Mouse (Mus musculus) stomach, embryonic 16.5 days (tissue): ENCODE data around the gene Rhox7a. TPM values are rescaled to one million over a fixed set of nuclear protein-coding genes. Genes with fewer than 3 reads are reported as not detected.
"Not testable (repeated sequence)": the region's sequence is repeated elsewhere in the genome, so short reads cannot be mapped to it uniquely, and the experiment has no call there.

Experiments used
- ATAC-seq: fragments of 200-750 bp; cut with Nextera tagmentation; 2 replicates; pipeline ENCODE4 v1.8.0; 2017; ENCODE audit warnings: moderate number of reproducible peaks, moderate TSS enrichment; ENCODE audit not compliant: insufficient read depth, low FRiP score
- H3K27ac ChIP-seq: fragments of 300-500 bp; sonication (generic); 2 replicates; pipeline ENCODE4 v1.5.1; 2014; ENCODE audit warnings: low read length
- H3K27me3 ChIP-seq: fragments of 300-500 bp; sonication (generic); 2 replicates; pipeline ENCODE4 v1.6.1; 2014; ENCODE audit warnings: low read length, control low read depth, mixed read lengths; ENCODE audit not compliant: control insufficient read depth, insufficient read depth
- H3K36me3 ChIP-seq: fragments of 300-500 bp; sonication (generic); 2 replicates; pipeline ENCODE4 v1.6.1; 2014; ENCODE audit warnings: low read length; ENCODE audit not compliant: control insufficient read depth, insufficient read depth
- H3K4me1 ChIP-seq: fragments of 300-500 bp; sonication (generic); 2 replicates; pipeline ENCODE4 v1.6.1; 2014; ENCODE audit warnings: low read length, control low read depth, mixed read lengths; ENCODE audit not compliant: control insufficient read depth, insufficient read depth
- H3K4me2 ChIP-seq: fragments of 300-500 bp; sonication (generic); 2 replicates; pipeline ENCODE4 v1.6.1; 2014; ENCODE audit warnings: low read depth, low read length, mixed read lengths
- H3K4me3 ChIP-seq: fragments of 300-500 bp; sonication (generic); replicated peaks from 2 replicates; pipeline ENCODE4 v1.5.1; 2014; ENCODE audit warnings: mild to moderate bottlenecking, low read length
- H3K9ac ChIP-seq: fragments of 300-500 bp; sonication (generic); 2 replicates; pipeline ENCODE4 v1.6.1; 2014; ENCODE audit warnings: low read length
- H3K9me3 ChIP-seq: fragments of 300-500 bp; sonication (generic); replicated peaks from 2 replicates; pipeline ENCODE4 v1.6.1; 2016; ENCODE audit warnings: low read length, control low read depth; ENCODE audit not compliant: control insufficient read depth
- WGBS: fragments of 180-500 bp; shearing (Covaris S2); extraction: QIAGEN DNeasy Blood & Tissue Kit; methylation state at CpG from one replicate; pipeline ENCODE4 v1.1.7; 2014; 5-methylcytosine and 5-hydroxymethylcytosine counted together
- polyA plus RNA-seq: library from polyadenylated mRNA; unstranded; fragments of >200 nt; fragmentation: Nextera tagmentation; extraction: Ambion mirVana; gene quantifications from 2 replicates; pipeline ENCODE4 v1.2.1, GENCODE M21; 2015

Rhox7a gene
- polyA plus RNA-seq = not detected in 2 replicates

GRCm38 (mm10) chrX:37831386-37831785 lies at the start of gene Rhox7a:
Gene Rhox7a, plus strand, starts transcription at chrX:37831686.
- WGBS = 82% methylated on average over 8 of the region's 8 CpGs
- not testable (repeated sequence) for H3K4me2 ChIP-seq, H3K27me3 ChIP-seq, H3K27ac ChIP-seq, H3K36me3 ChIP-seq, H3K9me3 ChIP-seq, H3K9ac ChIP-seq, ATAC-seq, H3K4me1 ChIP-seq, H3K4me3 ChIP-seq

DNA sequence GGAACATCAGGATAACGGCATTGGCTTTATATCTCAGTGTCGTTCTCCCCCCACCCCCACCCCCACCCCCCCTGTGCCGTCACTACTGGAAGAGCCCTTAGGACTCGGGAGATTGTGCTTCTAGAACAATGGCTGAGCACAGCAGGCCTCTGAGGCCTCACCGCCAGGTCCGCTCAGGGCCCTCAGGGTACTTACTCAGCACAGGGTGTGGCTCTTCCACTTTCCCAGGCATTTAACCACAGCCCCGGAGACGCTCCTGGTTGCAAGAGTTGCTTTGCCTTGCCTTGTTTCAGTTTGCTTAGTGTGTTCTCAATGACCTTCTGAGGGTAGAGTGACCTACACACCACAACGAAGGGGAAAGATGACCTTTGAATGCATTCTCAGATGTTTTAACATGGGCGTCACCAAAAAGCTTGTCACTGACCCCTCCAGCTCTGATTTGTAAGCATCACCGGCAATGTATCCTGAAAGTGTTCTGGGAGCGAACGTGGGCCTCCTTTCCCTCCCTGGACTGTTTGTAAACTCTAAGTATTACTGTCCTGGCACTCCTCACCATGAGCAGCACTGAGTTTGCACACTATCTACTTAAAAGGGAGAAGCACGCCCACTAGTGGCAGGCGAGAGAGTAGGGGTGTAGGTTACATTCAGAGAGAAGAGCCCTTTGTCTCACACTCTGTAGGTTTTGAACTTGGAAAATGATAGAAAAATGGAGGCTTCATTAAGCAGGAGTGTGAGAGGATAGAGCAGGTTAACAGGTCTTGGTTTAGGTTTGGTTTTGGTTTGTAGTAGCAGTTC lies 24.0 kb upstream of the Rhox7a start:
- H3K27me3 ChIP-seq = no peaks in the 10 kb centered on the region
- H3K9me3 ChIP-seq = no peaks in the 10 kb centered on the region
- no peaks in the 10 kb centered on the region for H3K36me3 ChIP-seq
- H3K27ac ChIP-seq = no peak overlapping the region
- no peak overlapping the region for H3K4me2 ChIP-seq
- no peaks in the 10 kb centered on the region for H3K4me1 ChIP-seq
- H3K9ac ChIP-seq = no peak overlapping the region
- ATAC-seq = no peak
- 70% methylated on average over 15 of the region's 15 CpGs for WGBS
- no peak overlapping the region for H3K4me3 ChIP-seq

DNA sequence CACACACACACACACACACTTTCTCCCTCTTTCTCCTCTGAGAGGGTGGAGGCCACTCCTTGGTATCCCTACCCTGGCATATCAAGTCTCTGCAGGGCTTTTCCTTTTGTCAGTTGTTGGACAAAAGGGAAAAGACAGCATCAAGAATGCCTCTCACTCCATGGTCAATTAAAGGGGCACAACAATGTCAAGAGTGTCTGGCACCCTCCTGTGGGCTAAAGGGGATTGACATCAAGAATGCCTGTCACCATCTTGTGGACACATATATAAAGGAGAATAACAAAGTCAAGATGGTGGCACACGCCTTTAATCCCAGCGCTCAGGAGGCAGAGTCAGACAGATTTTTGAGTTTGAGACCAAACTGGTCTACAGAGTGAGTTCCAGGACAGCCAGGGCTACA lies 22.1 kb upstream of the Rhox7a start:
- Histone ChIP-seq H3K9me3 (no peaks in the 10 kb centered on the region), H3K4me3 (no peak overlapping the region), H3K36me3 (no peaks in the 10 kb centered on the region), H3K9ac (no peak overlapping the region), H3K4me1 (no peaks in the 10 kb centered on the region), H3K27me3 (no peaks in the 10 kb centered on the region), H3K27ac (no peak overlapping the region), H3K4me2 (no peak overlapping the region)
- no peak for ATAC-seq
- 91% methylated on average over 2 of the region's 2 CpGs for WGBS

- Histone ChIP-seq H3K27ac (no peak overlapping the region), H3K4me2 (no peak overlapping the region), H3K9ac (no peak overlapping the region), H3K9me3 (no peaks in the 10 kb centered on the region), H3K4me1 (no peaks in the 10 kb centered on the region), H3K27me3 (no peaks in the 10 kb centered on the region), H3K36me3 (no peaks in the 10 kb centered on the region), H3K4me3 (no peak overlapping the region)
- WGBS = 27% methylated on average over 5 of the region's 5 CpGs
- ATAC-seq = no peak
Observed at GRCm38 (mm10) chrX:37811179-37811578, 20.3 kb upstream of the Rhox7a start.

- 72% methylated on average over 10 of the region's 10 CpGs for WGBS
- Histone ChIP-seq H3K9ac (no peak overlapping the region), H3K36me3 (no peaks in the 10 kb centered on the region), H3K4me1 (no peaks in the 10 kb centered on the region), H3K27me3 (no peaks in the 10 kb centered on the region), H3K4me2 (no peak overlapping the region), H3K9me3 (no peaks in the 10 kb centered on the region), H3K27ac (no peak overlapping the region), H3K4me3 (peak overlapping the region; percentile 10; the same call in 1 of the 2 replicates)
- no peak for ATAC-seq
Observed at GRCm38 (mm10) chrX:37815665-37816064, 15.8 kb upstream of the Rhox7a start.

GRCm38 (mm10) chrX:37826610-37827009 lies 4.9 kb upstream of the Rhox7a start, which contains the start of gene Rhox6:
Gene Rhox6, plus strand, starts transcription at chrX:37826910.
- not testable (repeated sequence) for H3K27ac ChIP-seq, H3K27me3 ChIP-seq, H3K4me2 ChIP-seq, H3K9me3 ChIP-seq, H3K36me3 ChIP-seq, H3K4me3 ChIP-seq, H3K4me1 ChIP-seq, ATAC-seq, H3K9ac ChIP-seq
- 81% methylated on average over 4 of the region's 12 CpGs for WGBS

GRCm38 (mm10) chrX:37871641-37872040 lies 40.2 kb downstream of the Rhox7a start:
- H3K9ac ChIP-seq = no peak overlapping the region

DNA sequence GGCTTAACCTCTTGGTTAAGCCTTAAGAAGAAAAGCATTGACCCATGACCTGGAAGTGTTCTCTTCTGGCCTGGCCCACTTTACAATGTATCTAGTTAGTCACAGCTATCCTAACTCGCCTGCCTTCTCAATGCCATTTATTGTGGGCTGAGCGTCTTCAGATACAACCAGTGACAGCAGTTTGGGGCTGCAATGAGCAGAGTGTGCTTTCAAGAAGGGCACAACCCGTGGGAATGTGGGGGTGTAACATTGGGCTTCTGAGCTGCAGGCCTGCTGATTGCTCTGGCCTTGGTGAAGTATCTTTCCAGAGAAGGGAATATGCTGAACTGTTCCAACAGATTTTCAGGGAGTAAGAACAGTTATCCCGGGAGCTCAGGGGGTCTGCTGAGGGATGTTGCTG lies 47.4 kb downstream of the Rhox7a start, which contains the start of gene Rhox8:
Gene Rhox8 (minus strand): TSS at position 101 of the 400 bp plus-strand sequence.
- Histone ChIP-seq H3K27ac (no peak within 1 kb of the TSS), H3K36me3 (no peaks in the 10 kb centered on the region), H3K27me3 (no peaks in the 10 kb centered on the region), H3K4me2 (no peak within 1 kb of the TSS), H3K9me3 (no peaks in the 10 kb centered on the region), H3K4me3 (no peak within 1 kb of the TSS), H3K9ac (no peak within 1 kb of the TSS), H3K4me1 (no peaks in the 10 kb centered on the region)
- WGBS = 74% methylated on average over 4 of the region's 4 CpGs
- no peak for ATAC-seq

More at GRCm38 (mm10) chrX:37871641-37872040, 40.2 kb downstream of the Rhox7a start:
- Histone ChIP-seq H3K9me3 (no peaks in the 10 kb centered on the region), H3K4me1 (no peaks in the 10 kb centered on the region), H3K27me3 (no peaks in the 10 kb centered on the region), H3K27ac (no peak overlapping the region), H3K4me3 (no peak overlapping the region), H3K36me3 (no peaks in the 10 kb centered on the region), H3K4me2 (no peak overlapping the region)
- 98% methylated on average over 2 of the region's 2 CpGs for WGBS
- ATAC-seq = no peak
